Mouse (Mus musculus) liver, embryonic 11.5 days (tissue): Measurements from ENCODE around the gene Foxf1. TPM values are rescaled to one million over a fixed set of nuclear protein-coding genes. Genes with fewer than 3 reads are reported as not detected.

ENCODE experiments used
- ATAC-seq: fragments of 200-750 bp; cut with Nextera tagmentation; replicated peaks from 2 replicates; pipeline ENCODE4 v1.8.0; 2017; ENCODE audit warnings: moderate number of reproducible peaks, mild to moderate bottlenecking, moderate TSS enrichment, moderate library complexity; ENCODE audit not compliant: low FRiP score
- DNase-seq: peaks from one replicate; pipeline ENCODE4 v3.0.0-alpha.2; 2017; ENCODE audit warnings: low spot score
- H3K27ac ChIP-seq: fragments of 300-500 bp; sonication (generic); 2 replicates; pipeline ENCODE4 v1.5.1; 2014; ENCODE audit warnings: mild to moderate bottlenecking, low read depth, low read length, control low read depth
- H3K27me3 ChIP-seq: fragments of 300-500 bp; sonication (generic); replicated peaks from 2 replicates; pipeline ENCODE4 v1.6.1; 2014; ENCODE audit warnings: low read length, mixed read lengths; ENCODE audit not compliant: control insufficient read depth, insufficient read depth
- H3K36me3 ChIP-seq: fragments of 300-500 bp; sonication (generic); 2 replicates; pipeline ENCODE4 v1.6.1; 2014; ENCODE audit warnings: mild to moderate bottlenecking, low read length, moderate library complexity, mixed read lengths; ENCODE audit not compliant: control insufficient read depth, insufficient read depth
- H3K4me1 ChIP-seq: fragments of 300-500 bp; sonication (generic); replicated peaks from 2 replicates; pipeline ENCODE4 v1.6.1; 2014; ENCODE audit warnings: low read length, mixed read lengths; ENCODE audit not compliant: control insufficient read depth, insufficient read depth
- H3K4me2 ChIP-seq: fragments of 300-500 bp; sonication (generic); 2 replicates; pipeline ENCODE4 v1.6.1; 2014; ENCODE audit warnings: mild to moderate bottlenecking, control low read depth, moderate library complexity
- H3K4me3 ChIP-seq: fragments of 300-500 bp; sonication (generic); 2 replicates; pipeline ENCODE4 v1.5.1; 2014; ENCODE audit warnings: low read depth, low read length, control low read depth
- H3K9ac ChIP-seq: fragments of 300-500 bp; sonication (generic); 2 replicates; pipeline ENCODE4 v1.6.1; 2014; ENCODE audit warnings: low read depth, low read length, control low read depth
- H3K9me3 ChIP-seq: fragments of 300-500 bp; sonication (generic); 2 replicates; pipeline ENCODE4 v1.6.1; 2016; ENCODE audit warnings: low read length, inconsistent platforms, mixed read lengths; ENCODE audit not compliant: control insufficient read depth
- WGBS: fragments of 180-500 bp; shearing (Covaris S2); extraction: QIAGEN DNeasy Blood & Tissue Kit; methylation state at CpG from one replicate; pipeline ENCODE4 v1.1.7; 2014; 5-methylcytosine and 5-hydroxymethylcytosine counted together
- polyA plus RNA-seq: library from polyadenylated mRNA; unstranded; fragments of >200 nt; fragmentation: Nextera tagmentation; extraction: Ambion mirVana; gene quantifications from 2 replicates; pipeline ENCODE4 v1.2.1, GENCODE M21; 2014

Gene Foxf1
- polyA plus RNA-seq, 1 experiment from 2014 or later = 37.6 TPM

DNA sequence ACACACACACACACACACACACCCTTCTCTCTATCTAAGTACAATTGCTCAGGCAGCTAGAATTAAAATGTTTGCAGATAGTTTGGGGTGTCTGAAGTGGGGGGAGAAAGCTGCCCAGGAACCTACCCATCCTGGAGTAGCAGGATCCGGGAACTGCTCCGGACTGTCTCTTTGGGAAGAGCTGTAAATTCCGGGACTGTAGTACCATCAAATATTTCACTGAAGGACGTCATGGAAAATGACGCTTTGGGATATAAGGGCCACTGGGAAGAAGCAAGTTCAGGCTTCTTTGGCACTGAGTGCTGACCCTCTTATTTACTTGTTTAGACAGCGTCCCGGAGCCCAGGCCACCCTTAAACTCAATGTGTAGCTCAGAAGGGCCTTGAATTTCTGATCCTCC lies 5.0 kb upstream of the Foxf1 start:
- no peak for DNase-seq
- Histone ChIP-seq H3K4me1 (peaks cover 2% of the 10 kb centered on the region; the same call in 1 of the 2 replicates), H3K27ac (no peak overlapping the region), H3K9me3 (no peaks in the 10 kb centered on the region), H3K27me3 (peaks cover 99% of the 10 kb centered on the region), H3K4me2 (peak overlapping the region; percentile 29; the same call in 1 of the 2 replicates), H3K9ac (0 out of 2 replicates have a peak overlapping the region, but pooled peaks have one; percentile 8), H3K4me3 (no peak overlapping the region), H3K36me3 (no peaks in the 10 kb centered on the region)
- ATAC-seq = no peak
- WGBS = 11% methylated on average over 7 of the region's 7 CpGs

DNA sequence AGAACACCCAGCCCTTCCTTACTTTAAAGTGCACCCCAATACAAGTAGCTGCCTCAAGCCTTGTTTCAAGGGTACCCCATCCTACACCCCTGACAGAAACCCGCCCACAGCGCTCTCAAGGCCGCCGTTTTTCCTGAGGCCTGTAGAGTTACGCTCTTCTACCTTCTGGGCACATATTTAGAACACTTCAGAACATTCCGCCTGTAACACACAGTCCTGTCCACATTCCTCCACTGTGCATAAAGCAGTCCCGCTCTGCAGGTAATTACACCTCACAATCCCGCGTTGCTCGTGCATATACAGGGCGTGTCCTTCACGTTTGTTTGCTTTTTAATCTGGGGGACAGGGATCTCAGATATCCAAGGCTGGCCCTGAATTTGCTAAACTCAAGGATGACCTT lies 4.2 kb upstream of the Foxf1 start:
- Histone ChIP-seq H3K9me3 (no peaks in the 10 kb centered on the region), H3K36me3 (no peaks in the 10 kb centered on the region), H3K4me3 (no peak overlapping the region), H3K27ac (no peak overlapping the region), H3K4me1 (peaks cover 2% of the 10 kb centered on the region; the same call in 1 of the 2 replicates), H3K4me2 (peak overlapping the region; percentile 65; the same call in 1 of the 2 replicates), H3K9ac (no peak overlapping the region), H3K27me3 (peaks cover 99% of the 10 kb centered on the region)
- DNase-seq (no peak), ATAC-seq (no peak)
- 12% methylated on average over 12 of the region's 12 CpGs for WGBS

DNA sequence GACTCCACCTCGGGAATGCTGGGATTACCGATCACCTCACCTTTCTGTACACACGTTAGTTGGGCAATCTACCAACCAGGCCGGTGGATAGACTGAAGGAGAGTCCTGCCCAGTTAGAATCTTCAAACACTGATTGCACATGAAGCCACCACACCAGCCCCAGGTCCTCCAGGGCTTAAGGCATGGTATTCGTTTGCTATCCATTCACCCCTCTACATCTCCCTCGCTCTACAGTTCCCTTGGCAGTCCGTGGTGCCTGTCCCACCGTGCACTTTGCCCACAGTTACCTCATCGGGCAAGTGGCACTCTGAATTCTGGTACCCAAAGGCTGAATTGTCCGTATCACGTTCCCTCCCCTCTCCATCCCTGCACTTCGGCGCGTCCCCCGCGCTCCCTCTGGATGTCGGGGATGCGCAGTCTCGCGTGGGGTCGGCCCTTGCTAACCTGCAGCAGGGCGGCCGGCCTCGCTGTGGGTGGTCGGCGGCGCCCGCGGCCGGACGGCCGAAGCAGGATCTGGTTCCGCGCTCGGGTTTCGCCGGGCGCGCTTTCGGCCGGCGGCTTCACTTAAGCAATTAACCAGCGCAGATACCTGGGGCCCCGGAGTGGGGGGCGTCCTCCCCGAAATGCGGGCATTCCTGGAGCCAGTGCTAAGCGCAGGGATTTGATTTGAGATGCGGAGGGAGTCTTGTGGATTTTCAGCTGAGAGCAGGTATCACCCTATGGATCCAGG lies 3.7 kb upstream of the Foxf1 start:
- Histone ChIP-seq H3K36me3 (no peaks in the 10 kb centered on the region), H3K9ac (peak overlapping the region; percentile 28; the same call in 1 of the 2 replicates), H3K27ac (0 out of 2 replicates have a peak overlapping the region, but pooled peaks have one; percentile 43), H3K27me3 (peaks cover 99% of the 10 kb centered on the region), H3K9me3 (no peaks in the 10 kb centered on the region), H3K4me3 (peak overlapping the region; percentile 57), H3K4me1 (peaks cover 2% of the 10 kb centered on the region; the same call in 1 of the 2 replicates), H3K4me2 (peak overlapping the region; percentile 65)
- DNase-seq (no peak), ATAC-seq (no peak)
- 1% methylated on average over 49 of the region's 49 CpGs for WGBS

- Histone ChIP-seq H3K4me3 (peak overlapping the region; percentile 57; the same call in 1 of the 2 replicates), H3K27me3 (peaks cover 99% of the 10 kb centered on the region), H3K9ac (peak overlapping the region; percentile 56), H3K4me2 (peak overlapping the region; percentile 65), H3K4me1 (peaks cover 2% of the 10 kb centered on the region; the same call in 1 of the 2 replicates), H3K36me3 (no peaks in the 10 kb centered on the region), H3K9me3 (no peaks in the 10 kb centered on the region), H3K27ac (no peak overlapping the region)
- WGBS = 8% methylated on average over 7 of the region's 7 CpGs
- DNase-seq (no peak), ATAC-seq (no peak)
These were observed 2.8 kb upstream of the Foxf1 start for GRCm38 (mm10) chr8:121081398-121081797.

- no peak for DNase-seq
- Histone ChIP-seq H3K4me1 (peaks cover 2% of the 10 kb centered on the region; the same call in 1 of the 2 replicates), H3K4me2 (peak overlapping the region; percentile 65)
These were observed 1.7 kb upstream of the Foxf1 start for GRCm38 (mm10) chr8:121082218-121083092.

GRCm38 (mm10) chr8:121083093-121083935 lies 872 bp upstream of the Foxf1 start:
- Histone ChIP-seq H3K27ac (peak overlapping the region; percentile 82), H3K4me1 (peaks cover 2% of the 10 kb centered on the region; the same call in 1 of the 2 replicates), H3K4me3 (peak overlapping the region; percentile 57), H3K36me3 (no peaks in the 10 kb centered on the region), H3K4me2 (peak overlapping the region; percentile 65), H3K9me3 (no peaks in the 10 kb centered on the region), H3K27me3 (peaks cover 100% of the 10 kb centered on the region), H3K9ac (peak overlapping the region; percentile 49)
- WGBS = under 1% methylated on average over 89 of the region's 89 CpGs
- ATAC-seq = peak; percentile 48
- no peak for DNase-seq

More at GRCm38 (mm10) chr8:121082218-121083092, 1.7 kb upstream of the Foxf1 start:
- Histone ChIP-seq H3K9ac (peak overlapping the region; percentile 49), H3K27ac (peak overlapping the region; percentile 82), H3K27me3 (peaks cover 99% of the 10 kb centered on the region), H3K36me3 (no peaks in the 10 kb centered on the region), H3K9me3 (no peaks in the 10 kb centered on the region), H3K4me3 (peak overlapping the region; percentile 57)
- WGBS = 2% methylated on average over 57 of the region's 57 CpGs
- no peak for ATAC-seq

GRCm38 (mm10) chr8:121083936-121084209 lies 313 bp upstream of the Foxf1 start:
- 0% methylated on average over 14 of the region's 27 CpGs for WGBS
- H3K27ac ChIP-seq = peak overlapping the region; percentile 82
- peak overlapping the region; percentile 57 for H3K4me3 ChIP-seq
- peak overlapping the region; percentile 65 for H3K4me2 ChIP-seq
- DNase-seq (no peak), ATAC-seq (peak; percentile 29; the same call in 1 of the 2 replicates)
- H3K36me3 ChIP-seq = no peaks in the 10 kb centered on the region
- peaks cover 2% of the 10 kb centered on the region; the same call in 1 of the 2 replicates for H3K4me1 ChIP-seq
- no peaks in the 10 kb centered on the region for H3K9me3 ChIP-seq
- peak overlapping the region; percentile 49 for H3K9ac ChIP-seq
- peaks cover 100% of the 10 kb centered on the region for H3K27me3 ChIP-seq

DNA sequence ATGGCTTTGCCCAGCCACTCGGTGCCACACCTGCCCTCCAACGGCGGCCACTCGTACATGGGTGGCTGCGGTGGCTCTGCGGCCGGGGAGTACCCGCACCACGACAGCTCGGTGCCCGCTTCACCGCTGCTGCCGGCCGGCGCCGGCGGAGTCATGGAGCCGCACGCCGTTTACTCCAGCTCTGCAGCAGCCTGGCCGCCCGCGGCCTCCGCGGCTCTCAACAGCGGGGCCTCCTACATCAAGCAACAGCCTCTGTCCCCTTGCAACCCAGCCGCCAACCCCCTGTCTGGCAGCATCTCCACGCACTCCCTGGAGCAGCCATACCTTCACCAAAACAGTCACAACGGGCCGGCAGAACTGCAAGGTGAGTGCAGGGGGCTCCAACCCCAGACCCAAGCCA lies 825 bp downstream of the Foxf1 start:
- Histone ChIP-seq H3K27me3 (peaks cover 100% of the 10 kb centered on the region), H3K9ac (peak overlapping the region; percentile 69), H3K9me3 (no peaks in the 10 kb centered on the region), H3K4me1 (peaks cover 6% of the 10 kb centered on the region; the same call in 1 of the 2 replicates), H3K4me3 (peak overlapping the region; percentile 57), H3K27ac (peak overlapping the region; percentile 75), H3K4me2 (peak overlapping the region; percentile 65), H3K36me3 (no peaks in the 10 kb centered on the region)
- 3% methylated on average over 30 of the region's 30 CpGs for WGBS
- ATAC-seq = no peak
- no peak for DNase-seq
